Mouse (Mus musculus): Measurements from ENCODE around the gene Arhgef12. TPM values are rescaled to one million over a fixed set of nuclear protein-coding genes. Genes with fewer than 3 reads are reported as not detected.

Arhgef12 gene
- polyA plus RNA-seq, 1 experiment from 2014 or later, result 12.2 TPM

GRCm38 (mm10) chr9:43071741-43072140 lies 35.3 kb downstream of the Arhgef12 start:
- no peaks in the 10 kb centered on the region for H3K36me3 ChIP-seq
- H3K4me1 ChIP-seq, result peaks cover 26% of the 10 kb centered on the region
- no peak overlapping the region for H3K4me2 ChIP-seq (replicated peaks)
- no peak overlapping the region for H3K9ac ChIP-seq
- H3K27me3 ChIP-seq, result no peaks in the 10 kb centered on the region
- 27% methylated on average over 2 of the region's 2 CpGs for WGBS
- no peak overlapping the region for H3K4me3 ChIP-seq (replicated peaks)
- 0 out of 2 replicates have a peak overlapping the region, but pooled peaks have one; percentile 41 for H3K27ac ChIP-seq (replicated peaks)
- ATAC-seq (ENCODE audit: insufficient number of reproducible peaks, low FRiP score, low TSS enrichment, low read depth), result no peak
- no peaks in the 10 kb centered on the region for H3K9me3 ChIP-seq (replicated peaks)

GRCm38 (mm10) chr9:43071176-43071575 lies 35.9 kb downstream of the Arhgef12 start:
- no peak overlapping the region for H3K4me3 ChIP-seq (replicated peaks)
- H3K4me1 ChIP-seq, result peaks cover 26% of the 10 kb centered on the region
- no peak overlapping the region for H3K4me2 ChIP-seq (replicated peaks)
- H3K9ac ChIP-seq, result no peak overlapping the region
- no peaks in the 10 kb centered on the region for H3K27me3 ChIP-seq
- H3K27ac ChIP-seq (replicated peaks), result no peak overlapping the region
- H3K36me3 ChIP-seq, result no peaks in the 10 kb centered on the region
- ATAC-seq (ENCODE audit: insufficient number of reproducible peaks, low FRiP score, low TSS enrichment, low read depth), result no peak
- WGBS, result 20% methylated on average over 4 of the region's 4 CpGs
- H3K9me3 ChIP-seq (replicated peaks), result no peaks in the 10 kb centered on the region

- Histone ChIP-seq H3K4me1 (peaks cover 26% of the 10 kb centered on the region), H3K9me3 (replicated peaks) (no peaks in the 10 kb centered on the region), H3K36me3 (no peaks in the 10 kb centered on the region), H3K4me3 (replicated peaks) (no peak overlapping the region), H3K27ac (replicated peaks) (no peak overlapping the region), H3K27me3 (no peaks in the 10 kb centered on the region), H3K4me2 (replicated peaks) (no peak overlapping the region), H3K9ac (no peak overlapping the region)
- no peak for ATAC-seq (ENCODE audit: insufficient number of reproducible peaks, low FRiP score, low TSS enrichment, low read depth)
- 46% methylated on average over 4 of the region's 4 CpGs for WGBS
Observed at GRCm38 (mm10) chr9:43070566-43070965, 36.5 kb downstream of the Arhgef12 start.

- H3K4me2 ChIP-seq (replicated peaks), result no peak overlapping the region
- no peaks in the 10 kb centered on the region for H3K9me3 ChIP-seq (replicated peaks)
- no peaks in the 10 kb centered on the region for H3K27me3 ChIP-seq
- H3K36me3 ChIP-seq, result no peaks in the 10 kb centered on the region
- H3K27ac ChIP-seq (replicated peaks), result no peak overlapping the region
- no peak overlapping the region for H3K4me3 ChIP-seq (replicated peaks)
- H3K9ac ChIP-seq, result no peak overlapping the region
- ATAC-seq (ENCODE audit: insufficient number of reproducible peaks, low FRiP score, low TSS enrichment, low read depth), result no peak
- peaks cover 26% of the 10 kb centered on the region for H3K4me1 ChIP-seq
- 41% methylated on average over 2 of the region's 2 CpGs for WGBS
Observed at GRCm38 (mm10) chr9:43070153-43070552, 36.9 kb downstream of the Arhgef12 start.

GRCm38 (mm10) chr9:43067896-43068295 lies 39.1 kb downstream of the Arhgef12 start:
- Histone ChIP-seq H3K9me3 (replicated peaks) (no peaks in the 10 kb centered on the region), H3K27me3 (no peaks in the 10 kb centered on the region), H3K9ac (no peak overlapping the region), H3K36me3 (no peaks in the 10 kb centered on the region), H3K4me3 (replicated peaks) (no peak overlapping the region), H3K27ac (replicated peaks) (no peak overlapping the region), H3K4me2 (replicated peaks) (no peak overlapping the region), H3K4me1 (peaks cover 31% of the 10 kb centered on the region)
- 70% methylated on average over 3 of the region's 3 CpGs for WGBS
- no peak for ATAC-seq (ENCODE audit: insufficient number of reproducible peaks, low FRiP score, low TSS enrichment, low read depth)

- Histone ChIP-seq H3K27me3 (no peaks in the 10 kb centered on the region), H3K9ac (no peak overlapping the region), H3K9me3 (replicated peaks) (no peaks in the 10 kb centered on the region), H3K4me2 (replicated peaks) (no peak overlapping the region), H3K4me3 (replicated peaks) (no peak overlapping the region), H3K36me3 (no peaks in the 10 kb centered on the region), H3K4me1 (peaks cover 31% of the 10 kb centered on the region), H3K27ac (replicated peaks) (no peak overlapping the region)
- ATAC-seq (ENCODE audit: insufficient number of reproducible peaks, low FRiP score, low TSS enrichment, low read depth), result no peak
- WGBS, result 80% methylated on average over 4 of the region's 4 CpGs
Observed at GRCm38 (mm10) chr9:43065231-43065630, 41.8 kb downstream of the Arhgef12 start.

- Histone ChIP-seq H3K4me2 (replicated peaks) (no peak overlapping the region), H3K9me3 (replicated peaks) (no peaks in the 10 kb centered on the region), H3K36me3 (no peaks in the 10 kb centered on the region), H3K27me3 (no peaks in the 10 kb centered on the region), H3K27ac (replicated peaks) (peak overlapping the region; percentile 48; the same call in 1 of the 2 replicates), H3K4me3 (replicated peaks) (no peak overlapping the region), H3K9ac (no peak overlapping the region), H3K4me1 (peaks cover 17% of the 10 kb centered on the region)
- 35% methylated on average over 1 of the region's 1 CpGs for WGBS
- no peak for ATAC-seq (ENCODE audit: insufficient number of reproducible peaks, low FRiP score, low TSS enrichment, low read depth)
Observed at GRCm38 (mm10) chr9:43061545-43061944, 45.5 kb downstream of the Arhgef12 start.

- H3K4me2 ChIP-seq (replicated peaks), result no peak overlapping the region
- H3K4me3 ChIP-seq (replicated peaks), result no peak overlapping the region
- no peaks in the 10 kb centered on the region for H3K4me1 ChIP-seq
- ATAC-seq (ENCODE audit: insufficient number of reproducible peaks, low FRiP score, low TSS enrichment, low read depth), result no peak
- H3K27ac ChIP-seq (replicated peaks), result no peak overlapping the region
- WGBS, result 72% methylated on average over 2 of the region's 2 CpGs
- no peaks in the 10 kb centered on the region for H3K36me3 ChIP-seq
- H3K9ac ChIP-seq, result no peak overlapping the region
- no peaks in the 10 kb centered on the region for H3K9me3 ChIP-seq (replicated peaks)
- no peaks in the 10 kb centered on the region for H3K27me3 ChIP-seq
Observed at GRCm38 (mm10) chr9:43050391-43050790, 56.6 kb downstream of the Arhgef12 start.

GRCm38 (mm10) chr9:43044481-43044880 lies 62.6 kb downstream of the Arhgef12 start:
- Histone ChIP-seq H3K4me3 (replicated peaks) (no peak overlapping the region), H3K4me2 (replicated peaks) (no peak overlapping the region), H3K9me3 (replicated peaks) (no peaks in the 10 kb centered on the region), H3K36me3 (peaks cover 10% of the 10 kb centered on the region), H3K4me1 (no peaks in the 10 kb centered on the region), H3K27me3 (no peaks in the 10 kb centered on the region), H3K9ac (no peak overlapping the region), H3K27ac (replicated peaks) (no peak overlapping the region)
- no peak for ATAC-seq (ENCODE audit: insufficient number of reproducible peaks, low FRiP score, low TSS enrichment, low read depth)

GRCm38 (mm10) chr9:43038466-43038865 lies 68.6 kb downstream of the Arhgef12 start:
- no peak for ATAC-seq (ENCODE audit: insufficient number of reproducible peaks, low FRiP score, low TSS enrichment, low read depth)
- WGBS, result 88% methylated on average over 8 of the region's 8 CpGs
- H3K4me2 ChIP-seq (replicated peaks), result no peak overlapping the region
- H3K4me3 ChIP-seq (replicated peaks), result no peak overlapping the region
- no peaks in the 10 kb centered on the region; the same call in 1 of the 2 replicates for H3K4me1 ChIP-seq
- no peaks in the 10 kb centered on the region for H3K27me3 ChIP-seq
- no peak overlapping the region for H3K9ac ChIP-seq
- H3K36me3 ChIP-seq, result peaks cover 10% of the 10 kb centered on the region
- no peaks in the 10 kb centered on the region for H3K9me3 ChIP-seq (replicated peaks)
- H3K27ac ChIP-seq (replicated peaks), result no peak overlapping the region

- WGBS, result 34% methylated on average over 4 of the region's 4 CpGs
- no peak for ATAC-seq (ENCODE audit: insufficient number of reproducible peaks, low FRiP score, low TSS enrichment, low read depth)
- no peak overlapping the region for H3K4me2 ChIP-seq (replicated peaks)
Observed at GRCm38 (mm10) chr9:43035208-43035607, 71.8 kb downstream of the Arhgef12 start.

GRCm38 (mm10) chr9:43034273-43034672 lies 72.8 kb downstream of the Arhgef12 start:
- Histone ChIP-seq H3K27me3 (no peaks in the 10 kb centered on the region), H3K9me3 (replicated peaks) (no peaks in the 10 kb centered on the region), H3K4me2 (replicated peaks) (no peak overlapping the region), H3K9ac (no peak overlapping the region), H3K4me3 (replicated peaks) (no peak overlapping the region), H3K27ac (replicated peaks) (no peak overlapping the region), H3K4me1 (no peaks in the 10 kb centered on the region; the same call in 1 of the 2 replicates), H3K36me3 (no peaks in the 10 kb centered on the region; the same call in 1 of the 2 replicates)
- no peak for ATAC-seq (ENCODE audit: insufficient number of reproducible peaks, low FRiP score, low TSS enrichment, low read depth)

More at GRCm38 (mm10) chr9:43035208-43035607, 71.8 kb downstream of the Arhgef12 start:
- H3K4me1 ChIP-seq, result no peaks in the 10 kb centered on the region; the same call in 1 of the 2 replicates
- H3K9ac ChIP-seq, result no peak overlapping the region
- H3K36me3 ChIP-seq, result peaks cover 2% of the 10 kb centered on the region; the same call in 1 of the 2 replicates
- no peak overlapping the region for H3K27ac ChIP-seq (replicated peaks)
- H3K4me3 ChIP-seq (replicated peaks), result no peak overlapping the region
- H3K9me3 ChIP-seq (replicated peaks), result no peaks in the 10 kb centered on the region
- no peaks in the 10 kb centered on the region for H3K27me3 ChIP-seq

Measured in embryonic facial prominence, embryonic 15.5 days (tissue).